Mouse (Mus musculus): ENCODE results near the gene Rgs6.

GRCm38 (mm10) chr12:83146917-83147316 is 558.8 kb downstream of the Rgs6 start:
- TF ChIP-seq CTCF (IDR thresholded peaks at IDR 0.05; ENCODE audit: insufficient read depth, low read length) = no peak
- TF ChIP-seq POLR2A (IDR thresholded peaks at IDR 0.05; ENCODE audit: borderline replicate concordance, extremely low read depth, low read depth, low read length) = no peak
